Mouse (Mus musculus): ENCODE results near the gene Bcor. TPM values are rescaled to one million over a fixed set of nuclear protein-coding genes. Genes with fewer than 3 reads are reported as not detected.
A peak's percentile ranks its signal among the peaks of the same experiment; 100 is the strongest.

Bcor gene
- polyA plus RNA-seq, 1 experiment from 2014 or later, result 23.0 TPM

GRCm38 (mm10) chrX:12080095-12080903 is 79.9 kb downstream of the Bcor start:
- Histone ChIP-seq H3K36me3 (no peaks in the 10 kb centered on the region), H3K9me3 (no peaks in the 10 kb centered on the region), H3K4me1 (peaks cover 27% of the 10 kb centered on the region), H3K9ac (peak overlapping the region; percentile 84), H3K27me3 (replicated peaks) (peaks cover 71% of the 10 kb centered on the region), H3K4me2 (replicated peaks) (peak overlapping the region; percentile 66), H3K27ac (peak overlapping the region; percentile 82), H3K4me3 (peak overlapping the region; percentile 63)
- ATAC-seq (ENCODE audit: low FRiP score, low read depth), result peak; percentile 22
- 3% methylated on average over 77 of the region's 97 CpGs for WGBS

- Histone ChIP-seq H3K4me3 (peak overlapping the region; percentile 63), H3K4me1 (peaks cover 29% of the 10 kb centered on the region), H3K9ac (peak overlapping the region; percentile 84), H3K36me3 (no peaks in the 10 kb centered on the region), H3K27ac (peak overlapping the region; percentile 82), H3K27me3 (replicated peaks) (peaks cover 69% of the 10 kb centered on the region), H3K4me2 (replicated peaks) (peak overlapping the region; percentile 66), H3K9me3 (no peaks in the 10 kb centered on the region)
- ATAC-seq (ENCODE audit: low FRiP score, low read depth), result no peak
- under 1% methylated on average over 63 of the region's 79 CpGs for WGBS
Measured at GRCm38 (mm10) chrX:12079309-12080094, 80.7 kb downstream of the Bcor start.

- Histone ChIP-seq H3K4me3 (peak overlapping the region; percentile 63), H3K4me1 (peaks cover 33% of the 10 kb centered on the region)
- under 1% methylated on average over 24 of the region's 27 CpGs for WGBS
Measured at GRCm38 (mm10) chrX:12079059-12079308, 81.2 kb downstream of the Bcor start.

GRCm38 (mm10) chrX:12078195-12079058 is 81.7 kb downstream of the Bcor start:
- Histone ChIP-seq H3K27ac (0 out of 2 replicates have a peak overlapping the region, but pooled peaks have one; percentile 7), H3K36me3 (no peaks in the 10 kb centered on the region), H3K9ac (peak overlapping the region; percentile 84), H3K4me3 (peak overlapping the region; percentile 63), H3K27me3 (replicated peaks) (peaks cover 65% of the 10 kb centered on the region), H3K4me2 (replicated peaks) (peak overlapping the region; percentile 66), H3K4me1 (peaks cover 33% of the 10 kb centered on the region), H3K9me3 (no peaks in the 10 kb centered on the region)
- no peak for ATAC-seq (ENCODE audit: low FRiP score, low read depth)
- WGBS, result 3% methylated on average over 73 of the region's 73 CpGs

More at GRCm38 (mm10) chrX:12079059-12079308, 81.2 kb downstream of the Bcor start:
- peaks cover 67% of the 10 kb centered on the region for H3K27me3 ChIP-seq (replicated peaks)
- H3K4me2 ChIP-seq (replicated peaks), result peak overlapping the region; percentile 66
- H3K9ac ChIP-seq, result peak overlapping the region; percentile 84
- ATAC-seq (ENCODE audit: low FRiP score, low read depth), result no peak
- H3K36me3 ChIP-seq, result no peaks in the 10 kb centered on the region
- no peaks in the 10 kb centered on the region for H3K9me3 ChIP-seq
- peak overlapping the region; percentile 82; the same call in 1 of the 2 replicates for H3K27ac ChIP-seq

- Histone ChIP-seq H3K36me3 (no peaks in the 10 kb centered on the region), H3K4me3 (peak overlapping the region; percentile 63), H3K27me3 (replicated peaks) (peaks cover 59% of the 10 kb centered on the region), H3K9ac (peak overlapping the region; percentile 84), H3K4me1 (peaks cover 33% of the 10 kb centered on the region), H3K9me3 (no peaks in the 10 kb centered on the region), H3K27ac (peak overlapping the region; percentile 66), H3K4me2 (replicated peaks) (peak overlapping the region; percentile 66)
- 4% methylated on average over 22 of the region's 22 CpGs for WGBS
- no peak for ATAC-seq (ENCODE audit: low FRiP score, low read depth)
Measured at GRCm38 (mm10) chrX:12077601-12077980, 82.6 kb downstream of the Bcor start.

- peak; percentile 48 for ATAC-seq (ENCODE audit: low FRiP score, low read depth)
- whole genome bisulfite sequencing, result 1% methylated on average over 54 of the region's 58 CpGs
- H3K4me1 ChIP-seq, result peaks cover 38% of the 10 kb centered on the region
Measured at GRCm38 (mm10) chrX:12076763-12077600, 83.2 kb downstream of the Bcor start.

GRCm38 (mm10) chrX:12072721-12073120 is 87.4 kb downstream of the Bcor start:
- Histone ChIP-seq H3K9ac (no peak overlapping the region), H3K9me3 (no peaks in the 10 kb centered on the region), H3K27me3 (replicated peaks) (peaks cover 41% of the 10 kb centered on the region), H3K4me3 (no peak overlapping the region), H3K4me1 (peaks cover 70% of the 10 kb centered on the region), H3K27ac (no peak overlapping the region), H3K4me2 (replicated peaks) (peak overlapping the region; percentile 31), H3K36me3 (no peaks in the 10 kb centered on the region)
- WGBS, result 19% methylated on average over 6 of the region's 6 CpGs
- no peak for ATAC-seq (ENCODE audit: low FRiP score, low read depth)

More at GRCm38 (mm10) chrX:12076763-12077600, 83.2 kb downstream of the Bcor start:
- Histone ChIP-seq H3K4me2 (replicated peaks) (peak overlapping the region; percentile 66), H3K36me3 (no peaks in the 10 kb centered on the region), H3K27me3 (replicated peaks) (peaks cover 59% of the 10 kb centered on the region), H3K27ac (peak overlapping the region; percentile 66), H3K9me3 (no peaks in the 10 kb centered on the region), H3K4me3 (peak overlapping the region; percentile 63), H3K9ac (peak overlapping the region; percentile 84)

GRCm38 (mm10) chrX:12068978-12069724 is 91.0 kb downstream of the Bcor start:
- peaks cover 30% of the 10 kb centered on the region for H3K27me3 ChIP-seq (replicated peaks)
- H3K9ac ChIP-seq, result peak overlapping the region; percentile 38; the same call in 1 of the 2 replicates
- peak overlapping the region; percentile 50 for H3K4me2 ChIP-seq (replicated peaks)
- 2% methylated on average over 26 of the region's 26 CpGs for WGBS
- H3K4me1 ChIP-seq, result peaks cover 86% of the 10 kb centered on the region
- peak; percentile 83 for ATAC-seq (ENCODE audit: low FRiP score, low read depth)
- H3K27ac ChIP-seq, result no peak overlapping the region
- no peaks in the 10 kb centered on the region for H3K36me3 ChIP-seq
- no peak overlapping the region for H3K4me3 ChIP-seq
- H3K9me3 ChIP-seq, result no peaks in the 10 kb centered on the region

GRCm38 (mm10) chrX:12067851-12068510 is 92.2 kb downstream of the Bcor start:
- Histone ChIP-seq H3K9me3 (no peaks in the 10 kb centered on the region), H3K4me3 (no peak overlapping the region), H3K4me1 (peaks cover 87% of the 10 kb centered on the region), H3K27me3 (replicated peaks) (peaks cover 30% of the 10 kb centered on the region), H3K27ac (no peak overlapping the region), H3K4me2 (replicated peaks) (peak overlapping the region; percentile 50), H3K9ac (no peak overlapping the region), H3K36me3 (no peaks in the 10 kb centered on the region)
- ATAC-seq (ENCODE audit: low FRiP score, low read depth), result no peak
- 11% methylated on average over 18 of the region's 18 CpGs for WGBS

- Histone ChIP-seq H3K36me3 (no peaks in the 10 kb centered on the region), H3K9me3 (no peaks in the 10 kb centered on the region), H3K4me2 (replicated peaks) (peak overlapping the region; percentile 36), H3K27ac (no peak overlapping the region), H3K9ac (no peak overlapping the region; the same call in 1 of the 2 replicates), H3K27me3 (replicated peaks) (peaks cover 30% of the 10 kb centered on the region), H3K4me3 (no peak overlapping the region), H3K4me1 (peaks cover 87% of the 10 kb centered on the region)
- WGBS, result 3% methylated on average over 6 of the region's 6 CpGs
- no peak for ATAC-seq (ENCODE audit: low FRiP score, low read depth)
Measured at GRCm38 (mm10) chrX:12067031-12067430, 93.1 kb downstream of the Bcor start.

All from neural tube, embryonic 12.5 days (tissue).